15 mouse cellular contexts compared by ENCODE assay signal in the genomic region with DNA sequence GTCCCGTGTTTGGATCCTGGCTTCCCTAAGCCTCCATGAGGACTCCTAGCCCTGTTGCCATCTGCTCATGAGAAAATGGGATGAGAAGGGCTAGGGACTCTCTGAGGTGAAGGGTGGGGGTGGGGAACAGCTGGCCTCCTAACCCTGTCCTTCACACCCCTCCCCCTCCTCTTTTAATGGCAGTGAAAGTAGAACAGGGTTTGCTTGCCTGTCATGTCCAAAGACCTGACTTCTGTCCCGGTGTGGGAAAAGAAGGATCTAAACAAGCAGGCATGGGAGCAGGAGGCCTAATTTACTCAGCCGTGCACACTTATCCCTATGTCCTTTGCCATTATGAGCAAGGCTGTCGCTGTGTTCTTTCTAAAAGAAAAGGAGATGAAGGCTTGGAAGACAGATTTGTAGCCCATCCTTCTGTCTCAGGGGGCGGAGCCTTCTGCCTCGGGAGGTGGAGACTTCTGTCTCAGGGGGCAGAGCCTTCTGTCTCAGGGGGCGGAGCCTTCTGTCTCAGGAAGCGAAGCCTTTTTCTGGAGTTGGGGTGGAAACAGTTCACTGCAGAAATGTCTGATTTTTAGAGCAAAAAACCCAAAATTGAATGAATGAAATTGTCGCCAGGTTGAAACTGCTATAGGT.
DNase-seq lines count a peak whose midpoint lies in the region; ATAC-seq and TF ChIP-seq lines count a peak whose summit lies in the region.
"Had no signal": no experiment of that assay in that cellular context is flagged by ENCODE, and none has a peak within 500 bp of the region (broad histone marks: within the 10 kb centered on the region; RNA-seq: fewer than 3 reads in every experiment).

No protein-coding gene starts in this region.

- no peak for ATAC-seq in forebrain, embryonic 16.5 days
- no peak for ATAC-seq in midbrain, embryonic 13.5 days
- ATAC-seq in inflammation-experienced regulatory T-cells, adult 6 months = no peak

- no peak for TF ChIP-seq POLR2A in brain, embryonic 14.5 days (IDR thresholded peaks at IDR 0.05; ENCODE audit: borderline replicate concordance, extremely low read depth, insufficient read depth, insufficient read length, poor library complexity, severe bottlenecking)

- peaks cover 30% of the 10 kb centered on the region for H3K4me1 ChIP-seq in forebrain, embryonic 16.5 days (replicated peaks; ENCODE audit: control insufficient read depth, insufficient read depth, low read length)
- peaks cover 24% of the 10 kb centered on the region for H3K4me1 ChIP-seq in midbrain, embryonic 13.5 days (replicated peaks)

- intact Hi-C loops in gastrocnemius, postnatal 14 days (cut with DNase I; ENCODE audit: low total_unique reads) = loop anchor here (10.0 kb wide), 1 partner anchor 1059 kb away; no protein-coding TSS in a partner anchor

- H3K27ac ChIP-seq in forebrain, embryonic 16.5 days (ENCODE audit: low read length) = peak overlapping the region; percentile 86
- H3K27ac ChIP-seq in midbrain, embryonic 13.5 days = peak overlapping the region; percentile 91
- H3K27ac ChIP-seq: left cerebral cortex, adult 2 months; liver, embryonic 14.5 days; stomach, postnatal 0 days had no signal

- H3K9me3 ChIP-seq in forebrain, embryonic 16.5 days (ENCODE audit: control insufficient read depth, low read length) = no peaks in the 10 kb centered on the region
- H3K9me3 ChIP-seq in midbrain, embryonic 13.5 days = no peaks in the 10 kb centered on the region

- WGBS in forebrain, embryonic 16.5 days = 77% methylated on average over 9 of the region's 9 CpGs
- 62% methylated on average over 9 of the region's 9 CpGs for WGBS in midbrain, embryonic 13.5 days

- peak; percentile 16 for DNase-seq in gastrocnemius, postnatal 10 days
- no peak for DNase-seq in gastrocnemius, postnatal 14 days
- DNase-seq in brain, embryonic 14.5 days (ENCODE audit: low read depth) = peak; percentile 59
- DNase-seq in frontal cortex, postnatal 10 days (ENCODE audit: low spot score in 2 of 2) = no peak
- DNase-seq in spleen, postnatal 36 days (ENCODE audit: low spot score in 2 of 2) = no peak
- DNase-seq: cerebellum, adult 9-10 months; gastrocnemius, postnatal 25 days; heart, postnatal 14 days; right cerebral cortex, adult 18-20 months had no signal

- H3K4me3 ChIP-seq in forebrain, embryonic 16.5 days (replicated peaks; ENCODE audit: low read length) = no peak overlapping the region
- no peak overlapping the region for H3K4me3 ChIP-seq in midbrain, embryonic 13.5 days (replicated peaks)
- H3K4me3 ChIP-seq: left cerebral cortex, adult 2 months had no signal

- no peak for TF ChIP-seq CTCF in brain, embryonic 14.5 days (IDR thresholded peaks at IDR 0.05; ENCODE audit: borderline replicate concordance, extremely low read depth, insufficient read depth, insufficient read length)

- H3K4me2 ChIP-seq in forebrain, embryonic 16.5 days (ENCODE audit: low read length) = no peak overlapping the region
- no peak overlapping the region for H3K4me2 ChIP-seq in midbrain, embryonic 13.5 days (replicated peaks)

- no peak overlapping the region for H3K9ac ChIP-seq in forebrain, embryonic 16.5 days (replicated peaks; ENCODE audit: low read depth, low read length)
- H3K9ac ChIP-seq in midbrain, embryonic 13.5 days (replicated peaks) = no peak overlapping the region
- H3K9ac ChIP-seq: liver, embryonic 14.5 days had no signal

- H3K27me3 ChIP-seq in forebrain, embryonic 16.5 days (replicated peaks; ENCODE audit: control insufficient read depth, insufficient read depth, low read length) = no peaks in the 10 kb centered on the region
- no peaks in the 10 kb centered on the region for H3K27me3 ChIP-seq in midbrain, embryonic 13.5 days

- H3K36me3 ChIP-seq in forebrain, embryonic 16.5 days (ENCODE audit: control insufficient read depth, insufficient read depth) = no peaks in the 10 kb centered on the region
- no peaks in the 10 kb centered on the region for H3K36me3 ChIP-seq in midbrain, embryonic 13.5 days

Comparison
In these comparisons a context has a peak if more than half of its experiments do, and no peak if none do; other contexts are left out.
1. DNase-seq: peak in gastrocnemius, postnatal 10 days (single experiment) and brain, embryonic 14.5 days (single experiment); none in gastrocnemius, postnatal 14 days (single experiment), frontal cortex, postnatal 10 days (0 of 2) and spleen, postnatal 36 days (0 of 2).